Mouse (Mus musculus) thymus, adult 2 months (tissue): Measurements from ENCODE around the gene Gtsf2.

Experiments
- CTCF ChIP-seq: fragments of 200-500 bp; IDR thresholded peaks from 2 replicates; pipeline ENCODE4 v1.5.1; 2012; ENCODE audit warnings: mild to moderate bottlenecking, control low read depth, low read length, moderate library complexity, borderline replicate concordance; ENCODE audit not compliant: control insufficient read depth, poor library complexity, insufficient read depth; ENCODE audit errors: extremely low read depth
- POLR2A ChIP-seq: fragments of 200-500 bp; IDR thresholded peaks from 2 replicates; pipeline ENCODE4 v1.6.1; 2012; ENCODE audit warnings: mild to moderate bottlenecking, low read length, control low read depth, moderate library complexity; ENCODE audit not compliant: control insufficient read depth, poor library complexity, insufficient read depth; ENCODE audit errors: extremely low read depth

GRCm38 (mm10) chr15:103496204-103497140 is 48.2 kb upstream of the Gtsf2 start:
- TF ChIP-seq CTCF (no peak), POLR2A (no peak)
